Mouse (Mus musculus) heart, adult 2 months (tissue): ENCODE data around the gene Nptxr.

Experiments used
- CTCF ChIP-seq: fragments of 200-600 bp; IDR thresholded peaks from 2 replicates; pipeline ENCODE4 v1.8.1; 2022; ENCODE audit warnings: antibody characterized with exemption, mild to moderate bottlenecking, moderate library complexity
- POLR2A ChIP-seq: fragments of 200-500 bp; IDR thresholded peaks from 2 replicates; pipeline ENCODE4 v1.6.1; 2011; ENCODE audit warnings: mild to moderate bottlenecking, low read depth, low read length, control low read depth; ENCODE audit not compliant: insufficient read depth

- TF ChIP-seq CTCF (no peak), POLR2A (no peak)
These were observed 7.5 kb downstream of the Nptxr start for GRCm38 (mm10) chr15:79797096-79797495.
